Mouse (Mus musculus): ENCODE data around the gene Oxct2a. TPM values are rescaled to one million over a fixed set of nuclear protein-coding genes. Genes with fewer than 3 reads are reported as not detected.

Oxct2a gene
- polyA plus RNA-seq (2016; fragmentation: Nextera tagmentation; extraction: Ambion mirVana) = not detected in 2 replicates

GRCm38 (mm10) chr4:123323534-123323933 lies at the start of gene Oxct2a:
Gene Oxct2a, minus strand, starts transcription at chr4:123323634.
- Histone ChIP-seq H3K4me2 (replicated peaks) (peak within 1 kb of the TSS; percentile 39), H3K4me3 (peak within 1 kb of the TSS; percentile 24), H3K27me3 (peaks cover 22% of the 10 kb centered on the region), H3K27ac (replicated peaks) (no peak within 1 kb of the TSS), H3K36me3 (no peaks in the 10 kb centered on the region), H3K4me1 (no peaks in the 10 kb centered on the region), H3K9ac (replicated peaks) (no peak within 1 kb of the TSS), H3K9me3 (no peaks in the 10 kb centered on the region)
- 12% methylated on average over 13 of the region's 13 CpGs for WGBS
- ATAC-seq (ENCODE audit: low FRiP score, low read depth) = no peak

- no peak overlapping the region for H3K9ac ChIP-seq (replicated peaks)
- H3K4me3 ChIP-seq = no peak overlapping the region
- H3K27me3 ChIP-seq = no peaks in the 10 kb centered on the region
- H3K36me3 ChIP-seq = peaks cover 85% of the 10 kb centered on the region
- H3K4me1 ChIP-seq = no peaks in the 10 kb centered on the region
- 97% methylated on average over 4 of the region's 4 CpGs for WGBS
- no peak overlapping the region for H3K4me2 ChIP-seq (replicated peaks)
- H3K9me3 ChIP-seq = no peaks in the 10 kb centered on the region
- no peak for ATAC-seq (ENCODE audit: low FRiP score, low read depth)
- no peak overlapping the region for H3K27ac ChIP-seq (replicated peaks)
Observed at GRCm38 (mm10) chr4:123363555-123363954, 40.1 kb upstream of the Oxct2a start.

GRCm38 (mm10) chr4:123360771-123361170 lies 37.3 kb upstream of the Oxct2a start:
- no peak for ATAC-seq (ENCODE audit: low FRiP score, low read depth)
- no peak overlapping the region for H3K27ac ChIP-seq (replicated peaks)
- H3K9me3 ChIP-seq = no peaks in the 10 kb centered on the region
- 96% methylated on average over 12 of the region's 12 CpGs for WGBS
- H3K9ac ChIP-seq (replicated peaks) = no peak overlapping the region
- no peaks in the 10 kb centered on the region for H3K27me3 ChIP-seq
- peaks cover 81% of the 10 kb centered on the region for H3K36me3 ChIP-seq
- no peak overlapping the region for H3K4me2 ChIP-seq (replicated peaks)
- no peaks in the 10 kb centered on the region for H3K4me1 ChIP-seq
- H3K4me3 ChIP-seq = no peak overlapping the region

- no peak for ATAC-seq (ENCODE audit: low FRiP score, low read depth)
- H3K4me3 ChIP-seq = no peak overlapping the region
- no peaks in the 10 kb centered on the region for H3K9me3 ChIP-seq
- H3K4me2 ChIP-seq (replicated peaks) = no peak overlapping the region
- H3K27me3 ChIP-seq = no peaks in the 10 kb centered on the region
- H3K36me3 ChIP-seq = peaks cover 83% of the 10 kb centered on the region
- no peak overlapping the region for H3K27ac ChIP-seq (replicated peaks)
- 93% methylated on average over 7 of the region's 7 CpGs for WGBS
- H3K4me1 ChIP-seq = no peaks in the 10 kb centered on the region
- no peak overlapping the region for H3K9ac ChIP-seq (replicated peaks)
Observed at GRCm38 (mm10) chr4:123358613-123359012, 35.2 kb upstream of the Oxct2a start.

GRCm38 (mm10) chr4:123355941-123356340 lies 32.5 kb upstream of the Oxct2a start:
- Histone ChIP-seq H3K9me3 (no peaks in the 10 kb centered on the region), H3K4me1 (no peaks in the 10 kb centered on the region), H3K27me3 (no peaks in the 10 kb centered on the region), H3K27ac (replicated peaks) (no peak overlapping the region), H3K4me2 (replicated peaks) (no peak overlapping the region), H3K4me3 (no peak overlapping the region), H3K9ac (replicated peaks) (no peak overlapping the region), H3K36me3 (peaks cover 83% of the 10 kb centered on the region)
- ATAC-seq (ENCODE audit: low FRiP score, low read depth) = no peak
- 93% methylated on average over 8 of the region's 8 CpGs for WGBS

- no peak for ATAC-seq (ENCODE audit: low FRiP score, low read depth)
- Histone ChIP-seq H3K9me3 (no peaks in the 10 kb centered on the region), H3K4me2 (replicated peaks) (no peak overlapping the region), H3K9ac (replicated peaks) (no peak overlapping the region), H3K4me3 (no peak overlapping the region), H3K36me3 (peaks cover 87% of the 10 kb centered on the region), H3K27me3 (no peaks in the 10 kb centered on the region), H3K27ac (replicated peaks) (no peak overlapping the region), H3K4me1 (no peaks in the 10 kb centered on the region)
- WGBS = 86% methylated on average over 10 of the region's 10 CpGs
Observed at GRCm38 (mm10) chr4:123353271-123353877, 29.9 kb upstream of the Oxct2a start.

- Histone ChIP-seq H3K9ac (replicated peaks) (no peak overlapping the region), H3K27me3 (peaks cover 54% of the 10 kb centered on the region), H3K4me3 (peak overlapping the region; percentile 52), H3K4me1 (peaks cover 14% of the 10 kb centered on the region), H3K36me3 (peaks cover 3% of the 10 kb centered on the region), H3K4me2 (replicated peaks) (peak overlapping the region; percentile 85), H3K9me3 (no peaks in the 10 kb centered on the region), H3K27ac (replicated peaks) (no peak overlapping the region)
- 16% methylated on average over 6 of the region's 6 CpGs for WGBS
- no peak for ATAC-seq (ENCODE audit: low FRiP score, low read depth)
Observed at GRCm38 (mm10) chr4:123343471-123343789, 20.0 kb upstream of the Oxct2a start.

- peak; percentile 89 for ATAC-seq (ENCODE audit: low FRiP score, low read depth)
- Histone ChIP-seq H3K27me3 (peaks cover 54% of the 10 kb centered on the region), H3K4me2 (replicated peaks) (peak within 1 kb of the TSS; percentile 85), H3K4me1 (peaks cover 14% of the 10 kb centered on the region), H3K4me3 (peak within 1 kb of the TSS; percentile 52), H3K36me3 (no peaks in the 10 kb centered on the region; the same call in 1 of the 2 replicates), H3K27ac (replicated peaks) (no peak within 1 kb of the TSS), H3K9ac (replicated peaks) (peak within 1 kb of the TSS; percentile 39; the same call in 1 of the 2 replicates), H3K9me3 (no peaks in the 10 kb centered on the region)
- under 1% methylated on average over 65 of the region's 65 CpGs for WGBS
Observed at GRCm38 (mm10) chr4:123342642-123343470, 19.4 kb upstream of the Oxct2a start, which contains the start of gene Bmp8a. Gene Bmp8a, minus strand, starts transcription at chr4:123343252.

GRCm38 (mm10) chr4:123342091-123342641 lies 18.7 kb upstream of the Oxct2a start:
- Histone ChIP-seq H3K36me3 (no peaks in the 10 kb centered on the region; the same call in 1 of the 2 replicates), H3K9ac (replicated peaks) (peak overlapping the region; percentile 39; the same call in 1 of the 2 replicates), H3K27ac (replicated peaks) (no peak overlapping the region), H3K4me3 (peak overlapping the region; percentile 52), H3K4me2 (replicated peaks) (peak overlapping the region; percentile 85), H3K9me3 (no peaks in the 10 kb centered on the region), H3K27me3 (peaks cover 54% of the 10 kb centered on the region), H3K4me1 (peaks cover 14% of the 10 kb centered on the region)
- ATAC-seq (ENCODE audit: low FRiP score, low read depth) = peak; percentile 55
- WGBS = 3% methylated on average over 43 of the region's 43 CpGs

- no peak overlapping the region for H3K9ac ChIP-seq (replicated peaks)
- H3K27ac ChIP-seq (replicated peaks) = no peak overlapping the region
- no peak overlapping the region for H3K4me3 ChIP-seq
- no peak overlapping the region for H3K4me2 ChIP-seq (replicated peaks)
- peaks cover 60% of the 10 kb centered on the region for H3K27me3 ChIP-seq
- H3K36me3 ChIP-seq = no peaks in the 10 kb centered on the region
- ATAC-seq (ENCODE audit: low FRiP score, low read depth) = no peak
- no peaks in the 10 kb centered on the region for H3K9me3 ChIP-seq
- WGBS = 78% methylated on average over 5 of the region's 5 CpGs
- H3K4me1 ChIP-seq = peaks cover 14% of the 10 kb centered on the region
Observed at GRCm38 (mm10) chr4:123340232-123340631, 16.8 kb upstream of the Oxct2a start.

- no peak overlapping the region for H3K4me3 ChIP-seq
- H3K4me2 ChIP-seq (replicated peaks) = no peak overlapping the region
- H3K27me3 ChIP-seq = peaks cover 36% of the 10 kb centered on the region
- H3K4me1 ChIP-seq = peaks cover 8% of the 10 kb centered on the region
- H3K27ac ChIP-seq (replicated peaks) = no peak overlapping the region
- no peaks in the 10 kb centered on the region for H3K36me3 ChIP-seq
- 0 out of 2 replicates have a peak, but pooled peaks cover 2% of the 10 kb centered on the region for H3K9me3 ChIP-seq
- ATAC-seq (ENCODE audit: low FRiP score, low read depth) = no peak
- H3K9ac ChIP-seq (replicated peaks) = no peak overlapping the region
- WGBS = 85% methylated on average over 4 of the region's 4 CpGs
Observed at GRCm38 (mm10) chr4:123337693-123338092, 14.3 kb upstream of the Oxct2a start.
